Comparison of ENCODE assay signal across 8 mouse cellular contexts in genomic region chr4:83794315-83794922, GRCm38 (mm10).
DNase-seq lines count a peak whose midpoint lies in the region; ATAC-seq and TF ChIP-seq lines count a peak whose summit lies in the region.

No protein-coding gene starts in this region.

- ATAC-seq in forebrain, embryonic 16.5 days, result peak; percentile 90
- no peak; the same call in 1 of the 2 replicates for ATAC-seq in intestine, embryonic 14.5 days (replicated peaks; ENCODE audit: low FRiP score, low TSS enrichment, low read depth)
- ATAC-seq in midbrain, embryonic 15.5 days (replicated peaks), result peak; percentile 87

- 0 out of 2 replicates have a peak overlapping the region, but pooled peaks have one; percentile 17 for H3K4me3 ChIP-seq in forebrain, embryonic 16.5 days (replicated peaks; ENCODE audit: low read length)
- no peak overlapping the region for H3K4me3 ChIP-seq in intestine, embryonic 14.5 days (ENCODE audit: low read depth, low read length)
- peak overlapping the region; percentile 2; the same call in 1 of the 2 replicates for H3K4me3 ChIP-seq in midbrain, embryonic 15.5 days
- H3K4me3 ChIP-seq in testis, adult 2 months (ENCODE audit: control insufficient read depth, low read depth, low read length), result no peak overlapping the region

- H3K27ac ChIP-seq in forebrain, embryonic 16.5 days (ENCODE audit: low read length), result no peak overlapping the region
- no peak overlapping the region for H3K27ac ChIP-seq in intestine, embryonic 14.5 days (ENCODE audit: low read depth)
- H3K27ac ChIP-seq in midbrain, embryonic 15.5 days, result no peak overlapping the region
- H3K27ac ChIP-seq in testis, adult 2 months (ENCODE audit: control insufficient read depth, insufficient read depth, low read depth, low read length), result no peak overlapping the region

- WGBS in forebrain, embryonic 16.5 days, result 7% methylated on average over 9 of the region's 9 CpGs
- WGBS in intestine, embryonic 14.5 days, result 23% methylated on average over 9 of the region's 9 CpGs
- 8% methylated on average over 9 of the region's 9 CpGs for WGBS in midbrain, embryonic 15.5 days

- H3K36me3 ChIP-seq in forebrain, embryonic 16.5 days (ENCODE audit: control insufficient read depth, insufficient read depth), result no peaks in the 10 kb centered on the region
- H3K36me3 ChIP-seq in intestine, embryonic 14.5 days (ENCODE audit: control insufficient read depth, insufficient read depth, low read length), result no peaks in the 10 kb centered on the region
- H3K36me3 ChIP-seq in midbrain, embryonic 15.5 days (replicated peaks), result no peaks in the 10 kb centered on the region
- no peaks in the 10 kb centered on the region for H3K36me3 ChIP-seq in testis, adult 2 months (ENCODE audit: control insufficient read depth, insufficient read depth, low read length)

- TF ChIP-seq CTCF in testis, adult 2 months (IDR thresholded peaks at IDR 0.05; ENCODE audit: control insufficient read depth, insufficient read depth, insufficient replicate concordance, low read depth, low read length), result peak; percentile 23; the same call in 1 of the 2 replicates

- peaks cover 8% of the 10 kb centered on the region for H3K4me1 ChIP-seq in forebrain, embryonic 16.5 days (replicated peaks; ENCODE audit: control insufficient read depth, insufficient read depth, low read length)
- peaks cover 7% of the 10 kb centered on the region; the same call in 1 of the 2 replicates for H3K4me1 ChIP-seq in intestine, embryonic 14.5 days (replicated peaks; ENCODE audit: control insufficient read depth, insufficient read depth, low read length)
- H3K4me1 ChIP-seq in midbrain, embryonic 15.5 days, result peaks cover 8% of the 10 kb centered on the region
- peaks cover 6% of the 10 kb centered on the region; the same call in 1 of the 2 replicates for H3K4me1 ChIP-seq in testis, adult 2 months (ENCODE audit: control insufficient read depth, insufficient read depth, low read length)

- H3K9ac ChIP-seq in forebrain, embryonic 16.5 days (replicated peaks; ENCODE audit: low read depth, low read length), result 0 out of 2 replicates have a peak overlapping the region, but pooled peaks have one; percentile 17
- no peak overlapping the region for H3K9ac ChIP-seq in intestine, embryonic 14.5 days (ENCODE audit: low read length)
- H3K9ac ChIP-seq in midbrain, embryonic 15.5 days, result no peak overlapping the region

- no peaks in the 10 kb centered on the region for H3K27me3 ChIP-seq in forebrain, embryonic 16.5 days (replicated peaks; ENCODE audit: control insufficient read depth, insufficient read depth, low read length)
- H3K27me3 ChIP-seq in intestine, embryonic 14.5 days (replicated peaks; ENCODE audit: control insufficient read depth, insufficient read depth, low read length), result no peaks in the 10 kb centered on the region
- no peaks in the 10 kb centered on the region; the same call in 1 of the 2 replicates for H3K27me3 ChIP-seq in midbrain, embryonic 15.5 days (replicated peaks)
- H3K27me3 ChIP-seq in testis, adult 2 months (ENCODE audit: control insufficient read depth, insufficient read depth, low read length), result no peaks in the 10 kb centered on the region

- peak; percentile 42 for DNase-seq in heart, adult 8-10 months (ENCODE audit: low spot score)
- no peak for DNase-seq in heart, adult 11 months
- peak; percentile 29 to 39 for DNase-seq in cerebellum, adult 18-20 months
- peak; percentile 65 for DNase-seq in intestine, embryonic 14.5 days (ENCODE audit: low spot score)
- DNase-seq in left cerebral cortex, adult 9 months (ENCODE audit: low spot score in 2 of 2), result peak; percentile 5 to 63

- peak overlapping the region; percentile 33 for H3K4me2 ChIP-seq in forebrain, embryonic 16.5 days (ENCODE audit: low read length)
- peak overlapping the region; percentile 31; the same call in 1 of the 2 replicates for H3K4me2 ChIP-seq in intestine, embryonic 14.5 days (ENCODE audit: low read length)
- H3K4me2 ChIP-seq in midbrain, embryonic 15.5 days, result peak overlapping the region; percentile 29; the same call in 1 of the 2 replicates

- no peak for TF ChIP-seq POLR2A in testis, adult 2 months (IDR thresholded peaks at IDR 0.05; ENCODE audit: control insufficient read depth, low read depth, low read length)

- no peaks in the 10 kb centered on the region for H3K9me3 ChIP-seq in forebrain, embryonic 16.5 days (ENCODE audit: control insufficient read depth, low read length)
- no peaks in the 10 kb centered on the region for H3K9me3 ChIP-seq in intestine, embryonic 14.5 days (ENCODE audit: control insufficient read depth, low read length)
- no peaks in the 10 kb centered on the region for H3K9me3 ChIP-seq in midbrain, embryonic 15.5 days

Comparison
In these comparisons a context has a peak if more than half of its experiments do, and no peak if none do; other contexts are left out.
1. H3K4me3 ChIP-seq: peak in forebrain, embryonic 16.5 days (single experiment) and midbrain, embryonic 15.5 days (single experiment); none in intestine, embryonic 14.5 days (single experiment) and testis, adult 2 months (single experiment).
2. Peak in every context shown above with its lines, with median percentiles within 50 percentile points of each other: H3K4me2 ChIP-seq.